Mouse (Mus musculus) lung, postnatal 36 days (tissue): ENCODE measurements around the gene Mapk14.

Experiments used
- DNase-seq: peaks from one replicate; pipeline ENCODE4 v3.0.0; 2022; ENCODE audit warnings: mixed read lengths

The Mapk14 gene

DNA sequence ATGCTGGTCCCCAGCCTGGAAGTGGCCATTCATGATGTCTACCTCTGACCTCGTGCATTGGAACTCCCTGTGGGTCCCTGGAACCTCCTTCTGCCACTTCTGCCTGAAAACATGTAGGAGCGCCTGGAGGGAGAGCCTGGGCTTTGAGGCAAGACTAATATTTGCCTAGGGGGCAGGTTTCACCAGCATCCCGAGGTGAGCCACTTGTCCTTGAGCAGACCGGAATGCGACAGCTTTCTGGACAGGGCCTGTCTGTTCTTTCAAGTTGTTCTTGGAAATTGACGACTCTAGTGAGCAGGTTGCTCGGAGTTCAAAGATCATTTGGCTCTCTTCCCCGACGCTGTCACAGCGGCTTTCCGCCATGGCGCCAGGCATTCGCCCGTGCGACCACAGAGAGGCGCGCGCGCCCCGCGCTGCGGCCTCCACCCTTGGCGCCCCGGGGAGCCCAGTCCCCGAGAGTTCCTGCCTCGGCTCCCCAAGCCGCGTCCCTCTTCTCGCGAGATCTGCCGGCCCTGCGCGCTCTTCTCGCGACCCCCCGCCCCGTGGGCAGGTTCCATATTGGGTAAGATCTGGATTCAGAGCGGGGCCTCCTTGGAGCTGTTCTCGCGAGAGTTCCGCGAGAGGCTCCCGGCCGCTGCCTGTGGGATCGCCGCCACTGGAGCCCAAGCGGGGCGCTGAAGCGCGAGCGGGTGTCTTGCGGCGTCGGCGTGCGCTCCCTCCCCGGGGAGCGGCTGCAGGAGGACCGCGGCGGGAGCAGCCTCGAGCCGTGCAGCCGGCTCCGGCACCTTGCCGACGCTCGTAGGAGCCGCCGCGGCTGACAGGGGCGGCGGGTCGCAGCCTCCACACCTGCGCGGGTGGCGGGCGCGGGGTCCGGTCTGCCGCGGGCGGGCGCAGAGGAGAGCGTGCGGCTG, at the start of gene Mapk14:
Gene Mapk14 (plus strand): TSS at position 554 of the 911 bp plus-strand sequence.
- DNase-seq = peak; percentile 99

GRCm38 (mm10) chr17:28643697-28644096, 47.4 kb upstream of the Mapk14 start:
- DNase-seq = no peak

DNA sequence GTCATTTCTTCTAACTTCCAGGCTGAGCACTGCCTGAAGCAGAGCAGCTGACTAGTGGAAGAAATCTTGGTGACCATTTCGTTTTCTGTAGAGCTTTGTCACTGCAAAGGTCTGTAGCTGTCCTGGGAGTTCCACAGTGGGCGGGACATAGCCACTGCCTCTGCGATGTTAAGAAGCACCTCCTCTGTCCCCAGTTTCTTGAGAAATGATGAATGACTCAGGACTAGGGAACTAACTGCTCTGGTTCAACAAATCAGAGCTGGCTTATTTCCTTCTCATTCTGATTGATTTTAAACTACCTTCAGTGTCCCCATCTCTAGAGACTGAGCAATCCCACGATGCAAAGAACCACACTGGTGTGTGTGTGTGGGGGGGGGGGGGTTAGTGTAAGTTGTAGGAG, 47.0 kb upstream of the Mapk14 start:
- no peak for DNase-seq

GRCm38 (mm10) chr17:28646221-28646620, 44.9 kb upstream of the Mapk14 start:
- DNase-seq = no peak

DNA sequence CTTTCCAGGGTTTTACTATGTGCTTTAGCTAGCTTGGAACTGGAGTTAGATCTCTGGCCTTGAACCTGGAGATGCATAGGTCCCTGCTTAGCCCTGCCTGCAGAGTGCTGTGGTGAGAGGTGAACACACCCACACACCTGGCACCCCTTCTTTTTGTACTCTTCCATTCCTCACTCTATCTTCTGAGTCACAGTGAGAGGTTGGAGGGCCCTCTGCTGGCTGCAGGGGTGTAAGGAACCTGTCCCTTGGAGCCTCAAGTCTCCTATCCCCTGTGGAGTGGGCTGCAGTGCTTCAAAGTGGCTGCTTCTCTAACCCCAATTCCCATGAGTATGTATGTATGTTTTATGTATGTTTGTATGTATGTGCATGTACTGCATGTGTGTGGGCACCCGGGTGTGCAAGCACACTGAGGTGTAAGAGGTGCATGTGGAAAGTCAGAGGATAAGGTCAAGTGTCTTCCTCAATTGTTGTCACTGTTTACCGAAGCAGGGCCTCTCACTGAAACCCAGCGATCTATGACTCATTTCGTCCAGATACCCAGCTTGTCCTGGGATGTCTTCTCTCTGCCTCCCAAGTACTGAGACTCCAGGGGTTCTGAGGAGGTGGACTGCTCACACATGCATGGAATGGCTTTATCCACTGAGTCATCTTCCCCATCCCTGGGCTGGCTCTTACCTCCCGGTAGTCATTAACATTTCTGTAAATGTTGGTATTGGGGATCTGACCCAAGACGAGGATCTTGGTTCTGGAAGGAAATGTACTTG, 42.3 kb upstream of the Mapk14 start:
- peak; percentile 53 for DNase-seq

DNA sequence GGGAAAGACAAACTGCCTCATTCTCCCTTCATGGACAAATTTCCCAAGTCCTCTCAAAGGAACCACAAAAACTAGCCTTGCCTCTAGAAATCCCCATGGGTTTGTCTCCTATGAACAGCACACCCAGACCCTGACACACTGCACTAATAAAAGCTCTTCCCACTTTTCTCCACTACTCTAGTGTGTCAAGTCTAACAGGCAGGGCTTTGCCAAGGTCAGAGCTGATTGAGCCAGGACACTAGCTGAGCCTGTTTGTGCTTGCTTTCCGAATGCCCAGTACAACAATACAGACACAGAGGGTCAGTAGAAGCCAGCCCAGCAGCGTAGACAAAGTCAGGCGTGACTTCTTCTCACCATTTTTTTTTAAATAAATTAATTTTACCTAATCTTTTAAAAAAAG, 40.9 kb upstream of the Mapk14 start:
- DNase-seq = no peak

GRCm38 (mm10) chr17:28657936-28658335, 33.2 kb upstream of the Mapk14 start:
- no peak for DNase-seq

DNA sequence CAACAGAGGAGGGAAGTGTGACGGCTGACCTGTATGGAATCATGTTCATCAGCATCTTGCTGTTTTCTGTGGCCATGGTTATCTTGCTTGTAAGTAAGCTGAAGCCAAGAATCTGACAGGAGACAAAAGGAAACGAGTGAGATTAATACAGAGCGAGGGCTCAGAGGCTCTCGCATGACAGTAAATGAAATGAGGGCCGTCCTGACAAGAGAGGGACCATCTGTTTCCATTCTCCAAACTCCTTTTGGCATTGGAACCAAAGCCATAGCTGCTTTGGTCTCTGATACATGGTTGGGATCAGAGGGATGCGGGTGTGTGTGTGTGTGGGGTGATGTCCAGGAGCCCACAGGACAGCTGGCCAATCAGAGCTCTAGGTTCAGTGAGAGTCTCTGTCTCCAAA, 31.6 kb upstream of the Mapk14 start:
- DNase-seq = no peak

GRCm38 (mm10) chr17:28682311-28683084, 8.6 kb upstream of the Mapk14 start:
- peak; percentile 69 for DNase-seq

GRCm38 (mm10) chr17:28683601-28684000, 7.5 kb upstream of the Mapk14 start:
- DNase-seq = no peak

DNA sequence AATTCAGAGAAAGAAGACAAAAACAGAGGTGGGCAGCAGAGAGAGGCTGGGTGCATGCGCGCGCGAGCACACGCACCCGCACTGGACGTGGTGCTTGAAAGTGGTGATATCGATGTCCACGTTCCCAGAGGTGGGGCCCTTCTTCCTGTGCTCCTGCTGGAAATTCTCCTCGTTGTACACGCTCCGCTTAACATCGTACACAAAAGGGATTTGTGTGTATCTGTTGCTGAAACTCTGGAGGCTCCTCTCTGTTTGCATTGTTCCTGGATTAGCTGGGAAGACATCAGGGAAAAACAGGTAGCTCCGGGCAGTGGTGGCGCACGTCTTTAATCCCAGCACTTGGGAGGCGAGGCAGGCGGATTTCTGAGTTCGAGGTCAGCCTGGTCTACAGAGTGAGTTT, 6.5 kb upstream of the Mapk14 start:
- DNase-seq = no peak

DNA sequence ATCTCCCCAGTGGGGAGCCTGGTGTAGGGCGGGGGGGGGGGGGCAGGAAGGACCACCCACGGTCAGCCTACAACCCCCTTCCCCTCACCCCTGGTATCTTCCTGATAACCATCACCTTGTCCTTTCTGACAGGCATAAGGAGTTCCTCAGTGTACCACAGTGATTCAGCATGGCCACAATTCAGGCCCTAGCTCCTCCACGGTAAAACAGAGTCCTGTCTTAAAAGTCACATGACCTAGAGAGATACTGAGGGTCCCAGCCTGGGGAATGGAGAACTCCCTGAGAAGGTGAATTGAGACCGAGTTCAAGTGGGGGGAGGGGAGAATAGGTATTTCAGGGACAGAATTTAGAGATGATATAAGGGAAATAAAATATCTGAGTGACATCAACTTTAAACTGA, 3.8 kb upstream of the Mapk14 start:
- no peak for DNase-seq

GRCm38 (mm10) chr17:28689586-28690283, 1.4 kb upstream of the Mapk14 start, which contains the start of gene Slc26a8:
Slc26a8 (minus strand) TSS chr17:28690233.
- DNase-seq = no peak

GRCm38 (mm10) chr17:28691687-28692340, 685 bp downstream of the Mapk14 start:
- DNase-seq = no peak

DNA sequence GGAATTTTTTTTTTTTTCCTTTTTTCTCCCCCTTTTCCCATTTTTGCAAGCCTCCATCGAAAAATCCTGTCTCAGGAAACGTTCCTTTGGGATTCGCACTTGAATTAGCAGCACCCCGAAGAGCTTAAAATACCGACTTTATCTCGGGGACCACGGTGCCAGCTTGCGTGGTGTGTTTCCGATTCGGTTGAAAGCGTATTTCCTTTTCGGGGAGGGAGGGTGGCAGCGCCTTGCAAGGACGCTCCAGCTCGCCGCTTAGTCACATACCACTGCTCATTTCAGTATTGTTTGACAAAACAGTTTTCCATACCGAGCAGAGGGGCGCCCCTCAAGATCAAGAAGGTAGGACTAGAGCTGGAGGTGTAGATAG, 1.2 kb downstream of the Mapk14 start:
- peak; percentile 76 for DNase-seq

GRCm38 (mm10) chr17:28693086-28693485, 2.0 kb downstream of the Mapk14 start:
- DNase-seq = no peak

- DNase-seq = no peak
Measured at GRCm38 (mm10) chr17:28694078-28694477, 2.9 kb downstream of the Mapk14 start.

DNA sequence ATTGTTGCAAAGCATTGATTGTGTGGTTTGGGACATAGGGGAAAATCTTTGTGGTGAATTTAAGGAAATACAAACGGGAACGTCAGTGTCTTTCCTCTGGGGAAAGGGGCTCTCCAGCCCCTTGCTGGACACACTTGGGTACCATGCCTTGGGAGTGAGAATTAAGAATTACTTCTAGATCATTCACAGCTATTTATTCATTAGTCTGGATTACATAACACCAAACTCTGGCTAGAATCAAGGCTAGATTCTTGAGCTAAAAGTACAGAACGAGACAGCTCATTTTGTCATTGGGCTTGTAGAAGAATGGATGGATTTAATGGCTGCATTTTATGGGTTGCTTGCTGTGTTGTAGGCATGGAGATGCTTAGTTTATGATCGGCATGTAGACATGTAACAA, 3.7 kb downstream of the Mapk14 start:
- DNase-seq = no peak

- DNase-seq = no peak
Measured at GRCm38 (mm10) chr17:28696641-28697040, 5.5 kb downstream of the Mapk14 start.

- DNase-seq = peak; percentile 72
Measured at GRCm38 (mm10) chr17:28697290-28698195, 6.4 kb downstream of the Mapk14 start.

DNA sequence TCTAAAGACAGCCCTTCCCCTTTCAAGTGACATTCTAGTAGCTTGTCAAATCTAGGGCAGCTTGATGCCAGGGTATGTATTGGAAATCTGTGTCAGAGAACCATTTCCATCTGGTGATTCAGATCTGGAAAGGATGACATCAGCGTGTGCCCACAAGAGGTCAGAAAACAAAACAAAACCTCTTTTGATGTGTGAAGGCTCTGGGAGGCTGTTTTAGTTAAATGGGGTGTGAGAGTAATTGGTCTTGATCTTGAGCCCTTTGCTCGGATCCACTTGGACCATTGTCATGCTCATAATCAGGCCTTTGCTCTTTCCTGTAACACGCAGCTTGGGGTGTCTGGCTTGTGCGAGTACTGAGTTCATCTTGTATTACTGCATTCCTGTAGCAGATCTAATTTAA, 7.1 kb downstream of the Mapk14 start:
- peak; percentile 65 for DNase-seq
